Mouse (Mus musculus): Measurements from ENCODE around the gene Pcsk5.

Gene Pcsk5

DNA sequence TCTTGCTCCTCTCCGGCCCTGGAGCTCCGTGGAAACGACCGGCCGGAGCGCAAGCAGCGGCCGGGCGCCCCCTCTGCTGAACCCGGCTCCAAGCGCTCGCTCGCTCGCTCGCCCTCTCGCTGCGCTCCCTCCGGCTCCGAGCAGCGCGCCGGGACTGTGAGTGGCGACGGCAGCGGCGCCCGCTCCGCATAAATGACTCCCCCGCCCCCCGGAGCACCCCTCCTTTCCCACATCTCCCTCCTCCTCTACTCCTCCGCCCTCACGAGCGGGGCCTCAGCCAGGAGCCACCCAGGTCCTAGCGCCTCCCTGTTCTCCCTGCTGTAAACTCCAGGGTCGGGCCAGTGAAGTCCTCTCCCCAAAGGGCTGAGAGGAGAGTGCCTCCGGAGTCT, at the start of gene Pcsk5:
Pcsk5 (minus strand) TSS at position 162 of the 389 bp plus-strand sequence.
- DNase-seq (ENCODE audit: low spot score in 2 of 2), result peak; percentile 8 to 12

DNA sequence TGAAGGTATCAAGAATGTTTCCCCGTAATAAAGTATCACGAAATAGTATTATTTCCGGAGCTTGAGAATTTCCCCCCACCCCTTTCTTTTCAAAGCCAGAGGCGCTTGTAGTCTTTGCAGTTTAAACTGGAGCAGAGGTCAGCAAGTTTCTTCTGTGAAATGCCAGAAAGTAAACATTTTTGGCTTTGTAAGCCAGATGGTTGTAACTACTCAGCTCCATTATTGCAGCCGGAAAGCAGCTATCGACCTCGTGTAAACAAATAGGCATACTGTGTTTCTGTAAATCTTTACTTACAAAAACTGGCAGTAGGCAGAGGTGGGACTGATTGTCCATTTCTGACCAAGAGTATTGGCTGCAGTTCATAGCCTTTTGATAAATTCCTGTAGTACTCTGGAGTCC, 38.4 kb upstream of the Pcsk5 start:
- DNase-seq (ENCODE audit: low spot score in 2 of 2), result no peak

DNA sequence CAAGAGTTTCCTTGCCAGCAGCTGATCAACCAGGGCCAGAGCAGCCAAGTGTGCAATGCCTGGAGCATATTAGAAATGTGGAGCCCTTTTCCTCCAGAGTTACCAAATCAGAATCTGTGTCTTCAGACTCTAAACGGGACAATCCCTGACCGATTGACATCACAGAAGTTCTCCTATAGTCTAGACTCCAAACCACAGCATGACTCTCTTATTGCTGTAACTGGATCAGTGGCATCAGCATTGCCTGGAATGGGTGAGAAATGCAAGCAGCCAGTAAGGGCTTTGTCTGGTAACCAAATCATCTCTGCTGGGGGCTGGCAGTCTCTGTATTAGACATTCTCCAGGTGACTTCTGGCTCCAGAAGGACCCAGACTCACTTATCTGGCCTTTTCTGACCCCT, 37.0 kb upstream of the Pcsk5 start:
- no peak for DNase-seq (ENCODE audit: low spot score in 2 of 2)

DNA sequence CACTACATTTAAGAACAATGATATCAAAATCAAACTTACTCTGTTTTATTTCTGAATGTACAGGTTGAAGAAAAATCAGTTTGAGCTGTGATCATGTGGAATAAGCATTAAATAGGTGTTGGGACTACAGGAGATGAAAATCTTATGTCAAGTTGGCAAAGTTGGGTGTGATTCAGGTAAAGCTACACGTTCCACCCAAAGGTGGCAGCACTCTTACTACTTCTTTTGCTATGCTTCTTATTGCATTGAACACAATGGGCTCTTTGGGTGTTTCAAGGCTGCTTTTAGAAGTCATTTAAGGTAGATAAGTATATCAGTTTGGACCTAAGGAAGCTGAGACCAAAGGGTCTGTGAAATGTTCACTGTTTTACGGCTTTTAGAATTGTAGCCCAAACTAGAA, 36.3 kb upstream of the Pcsk5 start:
- DNase-seq (ENCODE audit: low spot score in 2 of 2), result no peak

DNA sequence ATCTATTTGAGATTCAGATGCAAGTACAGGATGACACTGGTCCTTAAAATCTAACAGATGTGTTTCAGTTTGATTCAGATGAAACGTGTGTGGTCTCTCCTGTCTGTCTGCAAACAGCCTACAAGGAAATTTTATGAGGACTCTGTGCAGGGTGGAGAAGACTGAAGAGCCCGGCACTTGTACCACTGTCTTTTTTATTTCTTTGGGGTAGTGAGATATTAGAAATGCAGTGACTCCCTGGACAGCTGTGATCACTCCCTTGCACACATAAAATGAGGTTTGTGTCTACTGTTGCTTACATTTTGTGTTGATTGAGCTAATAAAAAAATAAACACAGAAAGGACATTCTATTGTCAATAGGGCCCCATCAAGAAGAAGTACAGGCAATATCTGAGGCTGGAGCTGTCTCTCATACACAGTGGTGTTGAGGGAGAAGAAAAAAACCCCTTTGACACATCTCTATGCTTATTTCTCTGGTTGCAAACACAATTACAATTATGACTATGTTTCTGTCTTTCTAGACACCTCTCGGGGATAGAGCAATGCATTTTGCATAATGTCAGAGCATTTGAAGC, 29.0 kb upstream of the Pcsk5 start:
- DNase-seq (ENCODE audit: low spot score in 2 of 2), result no peak

DNA sequence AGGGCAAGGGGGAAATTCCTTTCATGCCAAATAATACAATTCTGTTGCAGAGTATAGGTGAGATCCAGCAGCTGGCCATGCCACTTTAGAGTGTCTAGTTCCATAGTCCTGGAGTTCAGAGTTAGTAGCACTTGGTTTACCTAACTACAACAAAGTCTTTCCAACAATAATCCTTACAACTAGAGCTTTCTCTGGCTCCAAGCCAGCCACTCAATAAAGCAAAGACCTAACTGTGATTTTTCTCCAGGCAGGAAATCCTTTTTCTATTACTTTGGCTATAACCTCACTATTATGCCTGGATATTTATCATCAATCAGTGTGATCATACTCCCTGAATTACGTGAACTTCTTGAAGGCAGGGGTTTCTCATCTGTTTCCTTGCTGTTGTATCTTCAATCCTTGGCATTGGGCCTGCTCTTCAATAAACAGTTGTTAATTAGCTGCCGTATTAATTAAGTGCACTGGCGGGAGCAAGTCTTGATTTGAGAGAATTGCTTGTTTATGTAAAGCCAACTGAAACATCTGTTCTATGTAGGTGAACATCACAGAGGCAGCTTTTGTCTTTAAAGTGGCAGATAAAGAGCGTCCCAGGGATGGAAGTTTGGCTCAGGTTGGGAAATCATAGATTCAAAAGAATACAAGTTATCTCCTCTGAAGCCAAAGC, 23.1 kb upstream of the Pcsk5 start:
- no peak for DNase-seq (ENCODE audit: low spot score in 2 of 2)

DNA sequence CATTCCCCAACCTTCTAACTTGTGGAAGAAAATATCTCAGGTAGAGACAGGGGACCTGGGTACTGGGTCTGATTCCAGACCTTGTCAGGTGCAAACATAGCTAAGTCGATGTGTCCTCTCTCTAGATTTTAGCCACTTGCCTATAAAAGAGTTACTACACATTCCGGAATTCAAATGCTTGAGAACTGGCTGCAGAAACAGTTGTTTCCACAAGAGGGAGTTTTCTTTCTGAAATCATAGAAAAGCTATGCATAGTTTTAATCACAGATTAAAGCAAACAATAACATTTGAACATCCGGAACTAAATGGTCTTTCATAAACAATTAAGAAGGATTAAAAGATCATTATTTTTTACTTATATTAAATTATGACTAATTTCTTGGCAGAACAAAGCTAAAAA, 19.3 kb upstream of the Pcsk5 start:
- no peak for DNase-seq (ENCODE audit: low spot score in 2 of 2)

DNA sequence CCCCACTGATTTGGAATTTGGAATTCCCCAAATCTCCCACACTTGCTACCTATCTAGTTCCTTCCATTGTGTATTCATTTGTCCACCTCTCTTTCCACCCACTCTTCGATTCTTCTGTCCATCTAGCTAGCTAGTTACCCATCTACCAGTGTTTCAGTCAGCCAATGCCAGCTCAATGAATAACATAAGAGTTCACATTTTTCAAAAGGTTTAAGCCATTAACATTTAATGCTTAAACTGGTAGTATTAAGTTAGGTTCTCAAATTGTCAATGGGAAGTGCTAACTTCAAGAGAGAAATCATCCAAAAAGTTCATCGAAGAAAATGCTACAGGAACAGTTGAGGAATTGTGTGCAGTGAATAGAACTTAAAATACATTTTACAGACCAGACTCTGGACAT, 11.0 kb upstream of the Pcsk5 start:
- no peak for DNase-seq (ENCODE audit: low spot score in 2 of 2)

DNA sequence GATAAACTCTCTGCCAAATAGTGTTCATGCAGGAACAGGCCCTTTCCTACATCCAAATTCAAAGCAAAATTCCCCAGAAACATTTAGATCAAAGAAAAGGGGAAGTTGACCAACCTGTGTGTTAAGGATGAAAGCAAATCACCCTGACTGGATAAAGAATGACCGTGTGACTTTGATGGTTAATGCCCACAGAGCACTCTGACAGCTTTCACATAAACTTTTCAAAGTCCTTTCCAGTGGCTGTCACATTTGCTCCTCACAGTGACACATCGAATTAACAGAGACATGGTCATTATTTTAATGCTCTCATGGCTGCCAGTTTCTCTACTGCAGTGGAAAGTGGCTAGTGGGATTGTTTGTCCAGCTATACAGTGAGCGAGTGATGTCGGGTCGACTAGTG, 8.5 kb upstream of the Pcsk5 start:
- DNase-seq (ENCODE audit: low spot score in 2 of 2), result no peak

DNA sequence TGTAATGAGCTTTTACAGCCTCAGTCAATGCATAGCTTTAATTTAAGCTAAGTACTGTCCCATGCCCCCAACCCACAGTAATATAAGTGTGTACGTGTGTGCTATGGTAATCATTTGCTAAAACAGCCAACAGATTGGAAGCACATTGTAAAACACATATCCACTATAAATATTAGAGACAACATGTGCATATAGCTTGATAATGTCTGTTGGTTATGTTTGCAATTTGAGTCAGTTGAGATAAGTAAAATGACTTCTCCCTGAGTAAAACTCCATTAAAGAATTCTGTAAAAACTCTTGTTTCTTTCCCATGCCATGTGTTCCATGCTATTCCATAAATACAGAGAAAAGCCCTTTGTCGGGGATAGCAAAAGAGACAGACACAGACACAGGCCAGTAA, 4.2 kb upstream of the Pcsk5 start:
- no peak for DNase-seq (ENCODE audit: low spot score in 2 of 2)

DNA sequence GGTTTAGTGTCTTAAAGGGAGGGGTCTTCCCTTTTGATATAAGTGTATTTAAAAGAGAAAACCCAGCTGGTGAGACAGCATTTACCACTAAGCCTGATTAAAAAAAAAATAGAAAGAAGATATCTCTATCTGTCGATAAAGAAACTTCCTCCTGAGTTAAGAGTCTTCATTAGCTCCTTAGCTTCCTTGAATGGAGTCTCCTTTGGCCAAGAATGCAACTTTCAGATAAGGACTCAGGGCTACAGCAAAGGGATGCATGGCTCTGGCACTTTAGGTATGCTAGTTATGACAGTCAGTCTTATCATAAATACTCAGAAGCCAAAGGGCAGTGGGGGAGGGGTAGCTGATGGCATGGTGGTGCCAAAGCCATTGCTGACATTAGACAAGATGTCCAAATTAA, 2.4 kb upstream of the Pcsk5 start:
- DNase-seq (ENCODE audit: low spot score in 2 of 2), result no peak

DNA sequence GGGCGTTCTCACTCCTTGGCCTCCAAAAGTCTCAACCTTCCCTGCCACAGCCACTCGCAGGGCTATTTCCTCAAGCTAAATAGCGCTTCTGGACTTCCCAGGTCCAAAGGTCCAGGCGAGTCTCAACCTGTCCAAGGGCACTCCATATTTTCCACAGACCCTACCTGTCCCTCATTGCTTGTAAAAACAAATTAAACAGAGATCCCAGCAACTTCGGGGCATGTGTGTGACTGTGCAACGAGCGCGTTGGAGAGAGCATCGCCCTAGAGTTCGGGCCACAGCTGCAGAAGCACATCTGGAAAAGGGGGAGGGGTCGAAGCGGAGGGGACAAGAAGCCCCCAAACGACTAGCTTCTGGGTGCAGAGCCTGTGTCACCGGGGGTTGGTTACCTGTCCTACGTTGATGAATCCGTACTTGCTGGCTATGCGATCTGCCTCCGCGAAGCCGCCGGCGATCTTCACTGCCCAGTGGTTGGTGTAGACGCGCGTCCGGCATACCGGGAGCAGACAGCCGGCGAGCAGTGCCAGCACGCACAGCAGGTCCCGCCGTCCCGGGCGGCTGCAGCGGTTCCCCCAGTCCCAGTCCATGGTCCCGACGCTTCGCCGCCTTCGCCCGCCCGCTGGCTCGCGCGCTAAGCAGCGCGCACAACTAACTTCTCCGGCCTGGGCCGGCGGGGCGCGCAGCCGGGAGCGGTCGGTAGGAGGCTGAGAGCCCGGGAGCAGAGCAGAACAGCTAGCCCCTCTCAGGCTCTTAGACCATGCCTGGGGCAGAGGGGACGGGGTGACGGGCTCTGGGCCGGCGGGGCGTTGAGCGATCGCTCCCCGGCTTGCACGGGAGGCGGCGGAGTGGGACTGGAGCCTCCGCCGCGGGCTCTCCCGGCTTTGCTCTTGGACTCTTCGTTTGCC, 614 bp downstream of the Pcsk5 start:
- no peak for DNase-seq (ENCODE audit: low spot score in 2 of 2)

DNA sequence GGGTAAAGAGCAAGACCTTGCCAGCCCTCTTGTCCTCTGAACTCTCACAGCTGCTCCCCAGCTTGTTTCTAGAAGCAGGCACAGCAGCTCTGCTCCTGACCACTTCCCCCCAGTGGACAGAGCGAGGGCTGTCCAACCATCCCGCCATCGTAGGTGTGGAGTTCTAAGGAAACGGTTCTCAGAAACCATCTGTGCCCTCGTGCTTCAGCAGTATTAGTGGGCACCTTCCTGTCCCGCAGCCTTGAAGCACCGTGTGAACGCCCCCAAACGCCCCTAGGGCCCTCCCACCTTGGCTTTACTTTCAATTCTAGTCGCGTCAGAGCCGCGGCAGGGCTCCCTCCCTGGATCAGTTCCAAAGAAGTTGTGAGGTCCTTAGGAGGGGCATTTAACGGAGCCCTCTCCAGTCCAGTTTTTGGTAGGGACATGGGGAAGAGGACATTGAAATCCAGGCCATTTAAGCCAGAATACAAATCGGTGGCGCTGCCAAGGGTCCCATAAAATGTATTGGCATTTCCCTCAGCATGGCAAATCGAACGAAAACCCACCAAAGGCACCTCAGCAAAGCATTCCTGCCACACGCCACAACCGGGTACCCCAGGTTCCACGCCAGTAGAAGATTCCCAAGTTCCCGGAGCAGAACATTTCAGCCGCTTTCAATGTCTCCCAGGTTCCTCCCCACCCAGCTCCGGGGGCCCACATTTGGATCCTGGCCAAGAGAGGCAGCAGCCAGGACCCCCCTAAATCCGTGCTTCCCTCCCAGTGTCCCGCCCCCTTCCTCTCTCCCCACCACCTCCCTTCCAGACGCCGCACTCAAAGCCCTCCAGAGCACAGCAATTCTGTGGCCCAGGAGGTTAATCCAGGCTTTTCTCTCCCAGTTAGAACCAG, 1.5 kb downstream of the Pcsk5 start:
- no peak for DNase-seq (ENCODE audit: low spot score in 2 of 2)

DNA sequence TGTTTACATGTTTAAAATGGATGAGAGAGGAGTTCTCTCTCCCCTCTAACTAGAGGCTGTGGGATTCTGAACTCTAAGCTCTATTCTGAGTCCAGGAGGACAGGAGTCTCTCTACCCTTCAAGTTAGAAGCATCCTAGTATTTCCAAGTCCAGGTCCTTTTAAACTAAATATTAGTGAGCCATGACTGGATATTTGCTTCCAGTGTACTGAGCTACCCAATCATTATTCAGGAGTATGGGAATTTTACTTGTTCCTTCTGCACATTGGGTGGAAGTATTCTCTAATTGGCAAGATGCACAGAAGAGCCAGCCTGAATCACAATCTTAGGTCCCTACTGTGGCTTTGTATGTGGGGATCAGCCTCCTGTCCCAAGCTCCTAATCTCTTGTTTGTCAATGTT, 2.5 kb downstream of the Pcsk5 start:
- DNase-seq (ENCODE audit: low spot score in 2 of 2), result no peak

DNA sequence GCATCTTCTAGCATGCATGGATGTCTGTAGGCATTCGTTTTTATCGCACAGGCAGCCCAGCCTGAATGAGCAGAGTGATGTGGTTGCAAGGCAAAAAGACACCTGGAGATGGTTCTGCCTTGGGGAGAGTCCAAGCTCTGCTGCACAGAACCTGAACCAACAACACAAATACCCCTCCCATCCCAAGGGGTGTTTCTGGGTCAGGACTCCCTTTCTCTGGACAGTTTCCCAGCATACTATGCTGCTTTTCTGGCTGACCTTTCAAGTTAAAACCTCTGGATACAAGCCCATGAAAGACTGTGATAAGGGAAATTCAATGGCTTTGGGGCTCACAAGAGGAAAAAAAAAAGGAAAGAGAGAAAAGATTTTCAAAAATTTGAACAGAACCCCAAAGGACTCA, 6.1 kb downstream of the Pcsk5 start:
- no peak for DNase-seq (ENCODE audit: low spot score in 2 of 2)

DNA sequence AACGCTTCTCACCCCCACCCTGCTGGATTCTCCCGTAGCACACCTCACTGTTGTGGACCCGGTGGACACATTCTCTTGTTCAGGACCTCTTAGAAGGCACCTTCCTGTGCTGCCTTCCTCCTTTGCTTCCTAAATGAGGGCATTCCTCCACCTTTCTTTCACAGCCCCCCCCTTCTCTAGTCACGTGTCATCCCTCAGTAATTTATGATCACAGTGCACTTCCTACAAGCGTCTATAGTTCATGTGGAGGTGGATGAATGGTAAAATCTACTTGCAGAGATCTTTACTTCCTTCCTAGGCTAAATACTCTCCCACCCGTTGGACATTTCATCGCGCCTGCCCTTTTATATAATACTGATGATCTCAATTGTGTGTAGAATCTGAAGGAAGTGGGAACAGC, 9.0 kb downstream of the Pcsk5 start:
- no peak for DNase-seq (ENCODE audit: low spot score in 2 of 2)

DNA sequence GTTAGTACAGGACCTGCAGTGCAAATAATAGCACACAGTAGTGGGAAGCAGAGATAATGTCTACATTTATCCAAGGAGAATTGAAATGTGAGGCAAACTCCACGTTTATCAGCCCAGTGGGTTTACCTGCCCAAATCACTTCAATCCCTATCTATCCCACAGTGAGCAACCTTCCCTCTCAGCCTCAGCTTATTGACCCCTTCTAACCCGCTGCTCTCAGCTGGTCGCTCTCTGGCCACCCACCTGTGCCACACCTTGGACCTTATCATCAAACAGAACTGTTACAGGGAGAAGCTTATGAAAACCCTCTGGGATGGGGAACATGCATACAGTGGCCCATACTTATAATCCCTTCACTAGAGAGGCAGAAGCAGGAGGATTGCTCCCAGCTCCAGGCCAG, 10.7 kb downstream of the Pcsk5 start:
- DNase-seq (ENCODE audit: low spot score in 2 of 2), result no peak

DNA sequence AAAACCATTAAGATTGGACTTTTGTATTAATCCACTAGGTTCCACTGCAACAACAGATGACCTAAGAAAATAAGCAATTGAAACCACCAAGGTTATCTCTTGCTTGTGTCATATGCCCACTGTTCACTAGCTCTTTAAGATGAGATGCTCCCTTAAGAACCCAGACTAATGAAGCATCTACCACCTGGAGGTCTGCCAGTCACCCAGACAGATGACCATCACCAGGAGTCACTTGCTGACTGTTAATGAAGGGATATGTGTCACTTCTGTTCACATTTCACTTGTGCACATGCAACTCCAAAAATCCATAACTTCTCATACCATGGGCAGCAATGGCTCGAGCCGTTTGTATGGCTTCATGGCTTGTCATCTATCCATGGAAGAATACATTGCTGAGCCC, 17.4 kb downstream of the Pcsk5 start:
- DNase-seq (ENCODE audit: low spot score in 2 of 2), result no peak

DNA sequence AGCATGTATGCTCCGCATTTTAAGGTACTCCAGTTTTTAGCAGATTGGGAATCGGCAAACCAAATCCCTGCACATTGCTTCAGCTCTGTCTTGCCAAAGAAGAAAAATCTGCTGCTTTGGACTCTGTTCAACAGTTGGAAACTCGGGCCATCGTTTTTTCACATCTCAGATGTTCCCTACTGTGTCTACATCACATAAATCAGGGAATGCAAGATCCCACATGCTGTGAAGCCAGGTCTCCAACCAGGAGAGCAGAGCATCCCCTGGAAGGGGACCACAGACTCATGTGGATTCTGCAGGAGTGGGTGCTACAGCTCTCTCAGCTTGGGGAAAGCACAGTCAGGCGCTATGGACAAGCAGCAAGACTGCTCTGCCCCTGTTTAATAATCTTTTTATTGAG, 18.4 kb downstream of the Pcsk5 start:
- DNase-seq (ENCODE audit: low spot score in 2 of 2), result no peak

DNA sequence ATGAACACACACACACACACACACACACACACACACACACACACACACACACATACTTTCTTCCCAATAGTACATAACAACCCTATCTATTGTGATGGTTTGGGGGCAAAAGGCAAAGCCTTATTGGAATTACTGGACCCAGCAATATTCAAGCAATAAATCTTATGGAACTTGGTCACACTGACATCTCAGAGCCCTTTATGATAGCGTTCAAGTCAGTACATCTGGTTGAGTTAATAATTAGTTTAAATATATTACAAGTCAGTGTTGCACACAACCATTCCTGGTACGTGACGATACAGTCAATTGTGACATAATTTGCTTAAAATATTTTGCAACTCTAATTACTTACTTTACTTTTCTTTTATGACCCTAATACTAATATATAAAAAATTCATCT, 22.4 kb downstream of the Pcsk5 start:
- DNase-seq (ENCODE audit: low spot score in 2 of 2), result no peak

DNA sequence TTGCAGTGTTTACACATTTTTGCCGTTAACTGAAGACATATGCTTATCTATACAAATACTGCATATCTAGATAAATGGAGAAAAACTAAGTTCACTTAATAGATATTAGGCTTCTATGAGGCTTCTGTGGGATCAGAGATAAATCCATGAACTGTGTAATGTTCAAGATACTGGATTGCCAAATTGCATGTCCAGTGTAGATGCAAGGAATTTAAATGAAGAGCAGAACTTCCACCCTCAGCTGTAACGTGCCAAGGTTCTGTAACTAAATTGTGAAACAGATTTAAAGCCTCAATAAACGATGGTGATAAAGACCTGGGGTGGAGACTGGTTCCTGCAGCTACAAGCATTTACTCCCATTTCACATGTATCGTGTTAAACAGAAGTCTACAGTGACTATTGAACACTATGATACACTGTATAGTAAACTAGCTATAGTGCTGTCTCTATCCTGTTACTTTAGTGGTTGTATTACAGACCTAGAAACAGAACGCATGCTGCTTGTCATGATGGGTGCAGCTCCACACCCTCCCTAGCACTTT, 23.9 kb downstream of the Pcsk5 start:
- no peak for DNase-seq (ENCODE audit: low spot score in 2 of 2)

DNA sequence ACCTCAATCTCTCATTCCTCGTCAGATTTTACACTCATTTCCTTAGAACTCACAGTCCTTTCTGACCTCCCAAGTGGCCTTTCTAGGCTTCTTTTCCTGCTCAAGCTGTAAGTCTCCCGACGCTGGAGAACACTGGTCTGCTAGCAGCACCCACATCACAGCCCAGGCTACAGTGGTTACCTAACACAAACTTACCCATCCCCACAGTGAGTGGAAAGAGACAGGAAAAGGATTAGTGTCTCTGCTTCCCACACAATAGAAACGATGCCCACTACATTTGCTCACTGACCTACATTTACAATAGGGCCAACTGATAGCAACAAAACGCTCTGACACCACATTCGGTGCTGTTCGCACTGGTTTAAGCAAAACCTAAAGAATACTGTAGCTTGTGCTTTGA, 24.8 kb downstream of the Pcsk5 start:
- DNase-seq (ENCODE audit: low spot score in 2 of 2), result no peak

Data from spleen, postnatal 14 days (tissue).